Mouse (Mus musculus) midbrain, embryonic 16.5 days (tissue): ENCODE results near the gene Casp3. TPM values are rescaled to one million over a fixed set of nuclear protein-coding genes. Genes with fewer than 3 reads are reported as not detected.

Experiments
- ATAC-seq: fragments of 200-750 bp; cut with Nextera tagmentation; 2 replicates; pipeline ENCODE4 v1.8.0; 2017; ENCODE audit warnings: moderate TSS enrichment
- H3K27ac ChIP-seq: fragments of 300-500 bp; sonication (generic); 2 replicates; pipeline ENCODE4 v1.5.1; 2014; ENCODE audit warnings: mild to moderate bottlenecking, low read length, mixed read lengths
- H3K27me3 ChIP-seq: fragments of 300-500 bp; sonication (generic); 2 replicates; pipeline ENCODE4 v1.6.1; 2014; ENCODE audit warnings: low read depth, low read length, mixed read lengths; ENCODE audit not compliant: control insufficient read depth, insufficient read depth
- H3K36me3 ChIP-seq: fragments of 300-500 bp; sonication (generic); 2 replicates; pipeline ENCODE4 v1.6.1; 2014; ENCODE audit warnings: mild to moderate bottlenecking, low read length, moderate library complexity, mixed read lengths; ENCODE audit not compliant: control insufficient read depth, insufficient read depth
- H3K4me1 ChIP-seq: fragments of 300-500 bp; sonication (generic); 2 replicates; pipeline ENCODE4 v1.6.1; 2014; ENCODE audit warnings: mild to moderate bottlenecking, low read length, mixed read lengths; ENCODE audit not compliant: control insufficient read depth, insufficient read depth
- H3K4me2 ChIP-seq: fragments of 300-500 bp; sonication (generic); 2 replicates; pipeline ENCODE4 v1.6.1; 2014; ENCODE audit warnings: mild to moderate bottlenecking, low read length, mixed read lengths
- H3K4me3 ChIP-seq: fragments of 300-500 bp; sonication (generic); 2 replicates; pipeline ENCODE4 v1.5.1; 2014; ENCODE audit warnings: low read depth, mild to moderate bottlenecking, low read length, moderate library complexity, mixed read lengths
- H3K9ac ChIP-seq: fragments of 300-500 bp; sonication (generic); 2 replicates; pipeline ENCODE4 v1.6.1; 2014; ENCODE audit warnings: low read depth, low read length, mixed read lengths
- H3K9me3 ChIP-seq: fragments of 300-500 bp; sonication (generic); replicated peaks from 2 replicates; pipeline ENCODE4 v1.6.1; 2014; ENCODE audit warnings: mild to moderate bottlenecking, low read length, mixed read lengths; ENCODE audit not compliant: control insufficient read depth, poor library complexity, severe bottlenecking
- WGBS: fragments of 180-500 bp; shearing (Covaris S2); extraction: QIAGEN DNeasy Blood & Tissue Kit; methylation state at CpG from one replicate; pipeline ENCODE4 v1.1.7; 2014; 5-methylcytosine and 5-hydroxymethylcytosine counted together
- polyA plus RNA-seq: library from polyadenylated mRNA; unstranded; fragments of >200 nt; fragmentation: Nextera tagmentation; extraction: Ambion mirVana; gene quantifications from 2 replicates; pipeline ENCODE4 v1.2.1, GENCODE M21; 2015

Casp3 gene
- polyA plus RNA-seq, 1 experiment from 2014 or later, result 275 TPM

DNA sequence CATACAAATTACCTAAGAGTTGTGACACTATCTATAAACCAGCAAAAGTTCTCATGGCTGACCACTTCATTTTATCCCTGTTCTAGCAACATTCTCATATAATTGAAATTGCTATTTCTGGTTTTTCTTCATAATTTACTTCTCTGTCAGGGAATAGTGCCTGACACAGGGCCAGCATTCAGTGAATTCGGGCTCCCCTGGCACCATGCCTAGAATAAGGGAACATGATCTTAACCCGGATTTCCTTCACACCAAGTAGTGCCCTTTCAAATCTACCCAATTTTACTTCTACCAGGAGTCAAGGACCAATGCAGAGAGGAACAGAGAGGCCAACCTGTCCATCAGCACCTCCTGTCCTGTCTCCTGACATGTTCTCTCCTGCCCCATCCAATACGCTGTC lies 31.5 kb upstream of the Casp3 start:
- no peak for ATAC-seq
- Histone ChIP-seq H3K4me3 (no peak overlapping the region), H3K36me3 (0 out of 2 replicates have a peak, but pooled peaks cover 2% of the 10 kb centered on the region), H3K4me1 (no peaks in the 10 kb centered on the region), H3K9ac (no peak overlapping the region), H3K9me3 (no peaks in the 10 kb centered on the region), H3K4me2 (no peak overlapping the region), H3K27ac (no peak overlapping the region), H3K27me3 (no peaks in the 10 kb centered on the region)
- WGBS, result 89% methylated on average over 3 of the region's 3 CpGs

DNA sequence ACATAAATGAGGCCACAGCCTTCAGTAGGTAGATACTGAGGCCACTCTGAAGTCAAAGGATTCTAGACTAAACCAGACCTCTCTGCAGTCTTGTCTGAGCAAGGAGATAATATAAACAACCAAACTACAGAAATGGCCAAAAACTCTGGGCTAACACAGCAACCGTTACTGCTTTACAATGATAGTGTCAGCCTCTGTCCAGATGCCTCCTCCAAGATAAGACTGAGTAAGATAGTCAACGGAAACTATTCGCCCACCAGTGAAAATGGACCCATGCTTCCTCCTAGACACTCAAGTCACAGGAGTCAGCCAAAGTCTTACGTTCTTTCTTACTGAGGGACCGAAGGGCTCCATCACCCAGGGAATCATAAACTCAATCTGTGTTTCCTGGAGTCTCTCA lies 29.2 kb upstream of the Casp3 start:
- no peak overlapping the region for H3K9ac ChIP-seq
- WGBS, result 93% methylated on average over 5 of the region's 5 CpGs

DNA sequence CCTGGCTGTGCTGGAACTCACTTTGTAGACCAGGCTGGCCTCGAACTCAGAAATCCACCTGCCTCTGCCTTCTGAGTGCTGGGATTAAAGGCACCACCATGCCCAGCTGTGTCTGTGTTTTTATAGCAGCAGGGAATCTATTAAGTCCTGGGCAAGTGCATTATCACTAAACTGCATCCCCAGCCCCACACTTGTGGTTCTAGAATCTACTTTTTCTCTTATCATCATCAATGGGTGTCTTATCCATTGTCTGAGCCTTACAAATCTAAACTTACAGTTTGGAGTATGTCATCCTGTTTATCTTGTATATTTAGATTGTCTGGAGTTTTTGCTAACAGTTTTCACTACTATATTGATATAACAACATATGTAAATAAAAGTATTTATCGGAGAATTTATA lies 28.4 kb upstream of the Casp3 start:
- no peak for ATAC-seq
- Histone ChIP-seq H3K27ac (no peak overlapping the region), H3K9me3 (no peaks in the 10 kb centered on the region), H3K4me2 (no peak overlapping the region), H3K9ac (no peak overlapping the region), H3K36me3 (no peaks in the 10 kb centered on the region), H3K4me3 (no peak overlapping the region), H3K27me3 (no peaks in the 10 kb centered on the region), H3K4me1 (no peaks in the 10 kb centered on the region)
- WGBS, result 97% methylated on average over 2 of the region's 2 CpGs

More for the DNA sequence above, 29.2 kb upstream of the Casp3 start:
- Histone ChIP-seq H3K9me3 (no peaks in the 10 kb centered on the region), H3K36me3 (no peaks in the 10 kb centered on the region), H3K27ac (no peak overlapping the region), H3K4me1 (no peaks in the 10 kb centered on the region), H3K4me2 (no peak overlapping the region), H3K27me3 (no peaks in the 10 kb centered on the region), H3K4me3 (no peak overlapping the region)
- no peak for ATAC-seq

- no peaks in the 10 kb centered on the region for H3K36me3 ChIP-seq
- H3K4me1 ChIP-seq, result no peaks in the 10 kb centered on the region
- 80% methylated on average over 8 of the region's 8 CpGs for WGBS
- no peaks in the 10 kb centered on the region for H3K9me3 ChIP-seq
- H3K4me2 ChIP-seq, result no peak overlapping the region
- H3K27me3 ChIP-seq, result no peaks in the 10 kb centered on the region
- no peak for ATAC-seq
- no peak overlapping the region for H3K4me3 ChIP-seq
- H3K9ac ChIP-seq, result no peak overlapping the region
- H3K27ac ChIP-seq, result no peak overlapping the region
Measured at GRCm38 (mm10) chr8:46593067-46593466, 24.0 kb upstream of the Casp3 start.

DNA sequence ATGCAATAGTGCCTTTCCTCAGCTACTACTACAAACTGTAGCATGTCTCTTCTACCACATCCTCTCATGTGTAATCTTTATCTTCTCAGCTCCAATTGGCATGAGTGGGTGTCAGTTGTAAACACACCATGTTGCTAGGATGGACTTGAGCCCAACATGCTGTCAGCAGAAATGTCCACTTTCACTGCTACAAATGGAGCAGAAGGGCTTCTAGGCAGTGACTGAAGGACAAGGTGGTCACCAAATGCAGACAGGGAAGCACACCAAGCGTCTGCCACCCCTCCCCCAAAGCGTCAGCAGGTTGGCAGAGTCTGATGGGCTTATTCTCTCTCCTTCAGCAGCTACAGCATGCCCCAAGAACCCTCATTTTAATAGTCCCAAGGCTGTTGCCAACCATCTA lies 23.3 kb upstream of the Casp3 start:
- H3K4me2 ChIP-seq, result no peak overlapping the region

GRCm38 (mm10) chr8:46595593-46595992 lies 21.5 kb upstream of the Casp3 start:
- Histone ChIP-seq H3K4me2 (no peak overlapping the region), H3K4me1 (no peaks in the 10 kb centered on the region), H3K9me3 (no peaks in the 10 kb centered on the region), H3K9ac (no peak overlapping the region), H3K36me3 (no peaks in the 10 kb centered on the region), H3K27me3 (no peaks in the 10 kb centered on the region), H3K27ac (no peak overlapping the region), H3K4me3 (no peak overlapping the region)
- ATAC-seq, result no peak
- 91% methylated on average over 2 of the region's 2 CpGs for WGBS

More for the DNA sequence above, 23.3 kb upstream of the Casp3 start:
- Histone ChIP-seq H3K9me3 (no peaks in the 10 kb centered on the region), H3K27me3 (no peaks in the 10 kb centered on the region), H3K4me3 (no peak overlapping the region), H3K27ac (no peak overlapping the region), H3K9ac (no peak overlapping the region), H3K4me1 (no peaks in the 10 kb centered on the region), H3K36me3 (no peaks in the 10 kb centered on the region)
- ATAC-seq, result no peak
- WGBS, result 81% methylated on average over 2 of the region's 2 CpGs

DNA sequence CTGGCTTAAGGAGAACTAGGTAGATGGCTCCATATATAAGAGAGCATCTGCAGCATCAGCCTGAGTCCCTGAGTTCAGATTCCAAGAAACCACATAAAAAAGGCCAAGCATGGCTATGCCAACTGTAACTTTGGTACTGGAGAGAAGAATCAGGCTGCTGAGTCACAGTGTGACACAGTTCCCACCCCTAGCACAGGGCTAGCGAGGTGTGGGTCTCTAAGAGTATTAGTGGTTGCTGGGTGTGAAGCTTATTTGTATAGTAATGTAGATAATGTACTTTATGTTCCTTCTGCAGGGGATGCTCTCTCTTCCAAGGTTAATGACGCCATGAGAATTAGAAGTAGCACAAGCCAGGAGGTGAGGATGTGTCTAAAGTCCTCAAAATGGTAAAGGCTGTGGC lies 20.6 kb upstream of the Casp3 start:
- 96% methylated on average over 2 of the region's 2 CpGs for WGBS
- Histone ChIP-seq H3K27ac (no peak overlapping the region), H3K27me3 (no peaks in the 10 kb centered on the region), H3K9me3 (no peaks in the 10 kb centered on the region), H3K4me3 (no peak overlapping the region), H3K4me1 (no peaks in the 10 kb centered on the region), H3K4me2 (no peak overlapping the region), H3K9ac (no peak overlapping the region), H3K36me3 (no peaks in the 10 kb centered on the region)
- ATAC-seq, result no peak

GRCm38 (mm10) chr8:46597411-46597810 lies 19.7 kb upstream of the Casp3 start:
- WGBS, result 83% methylated on average over 2 of the region's 2 CpGs

DNA sequence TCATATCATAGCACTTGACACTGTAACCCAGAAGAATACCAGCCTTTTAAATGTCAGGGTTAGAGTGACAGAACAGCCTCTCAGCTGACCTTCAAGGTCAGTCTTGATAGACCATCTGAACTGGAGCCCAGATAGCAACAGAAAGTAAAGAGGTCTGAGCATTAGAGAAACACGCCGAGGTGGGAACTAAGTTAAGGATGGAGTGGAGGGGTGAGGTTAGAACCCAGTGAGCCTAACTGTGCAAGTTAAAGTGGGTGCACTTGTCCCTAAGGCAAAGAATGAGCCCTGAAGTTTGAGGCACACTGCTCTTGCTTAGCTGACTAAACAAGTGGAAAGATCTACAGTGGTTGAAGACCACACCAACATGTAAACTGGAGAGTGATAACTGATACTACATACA lies 19.0 kb upstream of the Casp3 start:
- no peaks in the 10 kb centered on the region for H3K9me3 ChIP-seq
- no peak overlapping the region for H3K4me3 ChIP-seq
- H3K27ac ChIP-seq, result no peak overlapping the region
- no peak overlapping the region for H3K9ac ChIP-seq
- H3K36me3 ChIP-seq, result no peaks in the 10 kb centered on the region
- no peak for ATAC-seq
- WGBS, result 93% methylated on average over 2 of the region's 2 CpGs
- H3K4me2 ChIP-seq, result no peak overlapping the region
- no peaks in the 10 kb centered on the region for H3K4me1 ChIP-seq
- no peaks in the 10 kb centered on the region for H3K27me3 ChIP-seq

More at GRCm38 (mm10) chr8:46597411-46597810, 19.7 kb upstream of the Casp3 start:
- Histone ChIP-seq H3K9ac (no peak overlapping the region), H3K36me3 (no peaks in the 10 kb centered on the region), H3K27ac (no peak overlapping the region), H3K4me1 (no peaks in the 10 kb centered on the region), H3K27me3 (no peaks in the 10 kb centered on the region), H3K9me3 (no peaks in the 10 kb centered on the region), H3K4me2 (no peak overlapping the region), H3K4me3 (no peak overlapping the region)
- no peak for ATAC-seq

DNA sequence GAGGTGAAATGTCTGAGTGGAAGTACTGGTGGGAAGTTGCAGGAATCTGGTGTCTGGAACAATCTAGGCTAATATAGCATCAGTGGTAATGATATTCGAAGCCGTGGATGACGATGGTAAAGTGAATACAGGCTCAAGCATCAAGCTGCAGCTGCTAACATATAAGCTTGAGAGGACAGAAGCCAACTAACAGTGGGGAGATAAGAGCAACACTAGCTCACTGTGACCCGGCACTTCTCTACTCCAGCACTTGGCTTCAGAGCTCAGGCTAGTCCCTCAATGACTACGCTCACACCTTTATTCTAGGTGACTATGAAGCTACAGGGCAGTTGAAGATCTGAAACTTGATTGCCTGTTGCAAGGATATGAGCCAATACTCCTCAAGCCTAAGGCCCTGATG lies 18.3 kb upstream of the Casp3 start:
- H3K36me3 ChIP-seq, result no peaks in the 10 kb centered on the region
- no peak overlapping the region for H3K4me3 ChIP-seq
- H3K9me3 ChIP-seq, result no peaks in the 10 kb centered on the region
- H3K4me2 ChIP-seq, result no peak overlapping the region
- no peak for ATAC-seq
- H3K27ac ChIP-seq, result no peak overlapping the region
- 95% methylated on average over 5 of the region's 5 CpGs for WGBS
- H3K9ac ChIP-seq, result no peak overlapping the region
- H3K4me1 ChIP-seq, result no peaks in the 10 kb centered on the region
- no peaks in the 10 kb centered on the region for H3K27me3 ChIP-seq
